Mouse (Mus musculus) urinary bladder, postnatal 4 days (tissue): ENCODE data around the gene Htra2.

Experiments used
- DNase-seq, 2 experiments: peaks; one replicate each; pipeline ENCODE4 v3.0.0; 2021 to 2022; ENCODE audit warnings: low spot score in 2 of 2

The Htra2 gene

GRCm38 (mm10) chr6:83070311-83071219 lies 15.5 kb upstream of the Htra2 start:
- DNase-seq, result no peak

GRCm38 (mm10) chr6:83070247-83070310 lies 15.0 kb upstream of the Htra2 start, which contains the start of gene Tlx2:
Gene Tlx2 (minus strand): TSS chr6:83070293.
- no peak for DNase-seq

GRCm38 (mm10) chr6:83069488-83070246 lies 14.6 kb upstream of the Htra2 start:
- DNase-seq, result no peak

GRCm38 (mm10) chr6:83068706-83069487 lies 13.8 kb upstream of the Htra2 start:
- no peak for DNase-seq

GRCm38 (mm10) chr6:83068221-83068620 lies 13.1 kb upstream of the Htra2 start:
- no peak for DNase-seq

- DNase-seq, result no peak
These were observed 11.4 kb upstream of the Htra2 start for GRCm38 (mm10) chr6:83066441-83066840.

- DNase-seq, result no peak
These were observed 10.9 kb upstream of the Htra2 start for GRCm38 (mm10) chr6:83065995-83066394.

GRCm38 (mm10) chr6:83058725-83059124 lies 3.7 kb upstream of the Htra2 start:
- no peak for DNase-seq

- DNase-seq, result no peak
These were observed 2.7 kb upstream of the Htra2 start, which contains the start of gene Dqx1 for GRCm38 (mm10) chr6:83057790-83058189. Gene Dqx1 (plus strand): TSS chr6:83057844.

- peak; percentile 95 to 96 for DNase-seq
These were observed 810 bp downstream of the Htra2 start, which contains the start of gene Aup1 for GRCm38 (mm10) chr6:83054074-83054851. Gene Aup1 (plus strand): TSS chr6:83054521.

GRCm38 (mm10) chr6:83053136-83053960 lies 1.7 kb downstream of the Htra2 start:
- no peak for DNase-seq

GRCm38 (mm10) chr6:83049367-83049766 lies 5.7 kb downstream of the Htra2 start:
- no peak for DNase-seq

- no peak for DNase-seq
These were observed 10.3 kb downstream of the Htra2 start for GRCm38 (mm10) chr6:83044742-83045141.

GRCm38 (mm10) chr6:83043993-83044392 lies 11.1 kb downstream of the Htra2 start:
- no peak for DNase-seq

- no peak for DNase-seq
These were observed 11.5 kb downstream of the Htra2 start for GRCm38 (mm10) chr6:83043561-83043960.

GRCm38 (mm10) chr6:83040601-83041000 lies 14.5 kb downstream of the Htra2 start:
- no peak for DNase-seq

GRCm38 (mm10) chr6:83038496-83039012 lies 16.5 kb downstream of the Htra2 start:
- DNase-seq, result peak; percentile 80 to 87

- no peak for DNase-seq
These were observed 17.9 kb downstream of the Htra2 start for GRCm38 (mm10) chr6:83037188-83037587.

GRCm38 (mm10) chr6:83034463-83035055 lies 20.5 kb downstream of the Htra2 start:
- peak in 1 of 2 experiments; percentile 50 for DNase-seq
